Mouse (Mus musculus) limb, embryonic 14.5 days (tissue): ENCODE results near the gene Rnf220. TPM values are rescaled to one million over a fixed set of nuclear protein-coding genes. Genes with fewer than 3 reads are reported as not detected.

Experiments used
- ATAC-seq: fragments of 200-750 bp; cut with Nextera tagmentation; 2 replicates; pipeline ENCODE4 v1.8.0; 2017; ENCODE audit warnings: low read depth, moderate number of reproducible peaks, moderate TSS enrichment; ENCODE audit not compliant: low FRiP score
- DNase-seq: peaks from one replicate; pipeline ENCODE4 v3.0.0-alpha.2; 2015; ENCODE audit warnings: low spot score
- H3K27ac ChIP-seq: fragments of 300-500 bp; sonication (generic); replicated peaks from 2 replicates; pipeline ENCODE4 v1.5.1; 2014; ENCODE audit warnings: low read depth, mild to moderate bottlenecking, low read length, moderate library complexity, mixed read lengths
- H3K27me3 ChIP-seq: fragments of 300-500 bp; sonication (generic); 2 replicates; pipeline ENCODE4 v1.6.1; 2014; ENCODE audit warnings: low read length, mixed read lengths; ENCODE audit not compliant: control insufficient read depth, insufficient read depth
- H3K36me3 ChIP-seq: fragments of 300-500 bp; sonication (generic); 2 replicates; pipeline ENCODE4 v1.6.1; 2014; ENCODE audit warnings: mild to moderate bottlenecking, low read length, moderate library complexity, mixed read lengths; ENCODE audit not compliant: control insufficient read depth, insufficient read depth
- H3K4me1 ChIP-seq: fragments of 300-500 bp; sonication (generic); 2 replicates; pipeline ENCODE4 v1.6.1; 2014; ENCODE audit warnings: antibody characterized with exemption, low read length, mixed read lengths; ENCODE audit not compliant: control insufficient read depth, insufficient read depth
- H3K4me2 ChIP-seq: fragments of 300-500 bp; sonication (generic); replicated peaks from 2 replicates; pipeline ENCODE4 v1.6.1; 2014; ENCODE audit warnings: low read depth, mild to moderate bottlenecking, low read length, moderate library complexity; ENCODE audit not compliant: severe bottlenecking
- H3K4me3 ChIP-seq: fragments of 300-500 bp; sonication (generic); replicated peaks from 2 replicates; pipeline ENCODE4 v1.5.1; 2014; ENCODE audit warnings: low read length
- H3K9ac ChIP-seq: fragments of 300-500 bp; sonication (generic); 2 replicates; pipeline ENCODE4 v1.6.1; 2014; ENCODE audit warnings: mild to moderate bottlenecking, low read depth, low read length, moderate library complexity; ENCODE audit not compliant: severe bottlenecking
- H3K9me3 ChIP-seq: fragments of 300-500 bp; sonication (generic); 2 replicates; pipeline ENCODE4 v1.6.1; 2016; ENCODE audit warnings: low read length; ENCODE audit not compliant: control insufficient read depth
- POLR2A ChIP-seq: fragments of 200-500 bp; IDR thresholded peaks from 2 replicates; pipeline ENCODE4 v1.8.0; 2012; ENCODE audit warnings: inconsistent platforms, mild to moderate bottlenecking, moderate library complexity, borderline replicate concordance; ENCODE audit not compliant: insufficient read depth, insufficient read length; ENCODE audit errors: extremely low read depth
- WGBS: fragments of 180-500 bp; shearing (Covaris S2); extraction: QIAGEN DNeasy Blood & Tissue Kit; methylation state at CpG from one replicate; pipeline ENCODE4 v1.1.7; 2014; 5-methylcytosine and 5-hydroxymethylcytosine counted together
- polyA plus RNA-seq, 2 experiments: library from polyadenylated mRNA; depleted of rRNA in 1 of 2; stranded (reverse) in 1 of 2; unstranded in 1 of 2; fragments of >200 nt; fragmentation: Nextera tagmentation in 1 of 2; extraction: Ambion mirVana in 1 of 2; gene quantifications; 2 replicates each; pipeline versions ENCODE4 v1.2.1 to v1.2.3; 2012 to 2014

The Rnf220 gene
- polyA plus RNA-seq, 2 experiments = 72.8 to 126 TPM

GRCm38 (mm10) chr4:117254672-117255071, 242.2 kb downstream of the Rnf220 start:
- Histone ChIP-seq H3K36me3 (no peaks in the 10 kb centered on the region), H3K4me1 (peaks cover 14% of the 10 kb centered on the region), H3K27ac (no peak overlapping the region), H3K4me3 (no peak overlapping the region), H3K9me3 (no peaks in the 10 kb centered on the region), H3K4me2 (no peak overlapping the region), H3K27me3 (no peaks in the 10 kb centered on the region), H3K9ac (no peak overlapping the region)
- DNase-seq (no peak), ATAC-seq (no peak)
- no peak for TF ChIP-seq POLR2A
- 53% methylated on average over 6 of the region's 6 CpGs for WGBS

GRCm38 (mm10) chr4:117254017-117254627, 242.7 kb downstream of the Rnf220 start:
- Histone ChIP-seq H3K27ac (no peak overlapping the region), H3K9ac (no peak overlapping the region), H3K36me3 (no peaks in the 10 kb centered on the region), H3K9me3 (no peaks in the 10 kb centered on the region), H3K4me2 (no peak overlapping the region), H3K4me1 (peaks cover 14% of the 10 kb centered on the region), H3K27me3 (no peaks in the 10 kb centered on the region), H3K4me3 (no peak overlapping the region)
- DNase-seq (no peak), ATAC-seq (no peak)
- 66% methylated on average over 5 of the region's 5 CpGs for WGBS
- TF ChIP-seq POLR2A = no peak

GRCm38 (mm10) chr4:117253218-117254016, 243.4 kb downstream of the Rnf220 start:
- Histone ChIP-seq H3K4me3 (no peak overlapping the region), H3K27ac (peak overlapping the region; percentile 38; the same call in 1 of the 2 replicates), H3K9ac (no peak overlapping the region), H3K27me3 (no peaks in the 10 kb centered on the region), H3K4me1 (peaks cover 14% of the 10 kb centered on the region), H3K9me3 (no peaks in the 10 kb centered on the region), H3K4me2 (no peak overlapping the region), H3K36me3 (no peaks in the 10 kb centered on the region)
- TF ChIP-seq POLR2A = no peak
- DNase-seq (no peak), ATAC-seq (no peak)
- WGBS = 55% methylated on average over 12 of the region's 12 CpGs

DNA sequence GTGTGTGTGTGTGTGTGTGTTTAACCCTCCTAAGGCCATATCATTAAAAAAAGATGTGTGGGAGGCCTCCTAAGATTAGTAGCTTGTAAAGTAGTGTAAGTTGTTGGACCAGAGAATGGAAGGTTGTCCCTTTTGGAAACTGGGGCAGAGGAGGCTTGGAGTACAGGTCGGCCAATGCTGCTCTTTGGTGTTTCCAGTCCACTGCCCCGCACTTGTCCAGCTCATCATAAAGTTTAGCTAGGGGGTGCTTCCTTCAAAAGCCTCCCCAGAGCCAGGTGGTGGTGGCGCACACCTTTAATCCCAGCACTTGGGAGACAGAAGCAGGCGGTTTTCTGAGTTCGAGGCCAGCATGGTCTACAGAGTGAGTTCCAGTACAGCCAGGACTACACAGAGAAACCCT, 244.1 kb downstream of the Rnf220 start:
- peak overlapping the region; percentile 69 for H3K4me2 ChIP-seq
- no peaks in the 10 kb centered on the region for H3K36me3 ChIP-seq
- H3K9ac ChIP-seq = peak overlapping the region; percentile 66
- H3K27me3 ChIP-seq = no peaks in the 10 kb centered on the region
- H3K9me3 ChIP-seq = no peaks in the 10 kb centered on the region
- TF ChIP-seq POLR2A = no peak
- H3K27ac ChIP-seq = peak overlapping the region; percentile 84; the same call in 1 of the 2 replicates
- no peak for DNase-seq
- peaks cover 14% of the 10 kb centered on the region for H3K4me1 ChIP-seq
- peak overlapping the region; percentile 66 for H3K4me3 ChIP-seq
- ATAC-seq = no peak
- WGBS = 84% methylated on average over 5 of the region's 5 CpGs

- H3K4me1 ChIP-seq = peaks cover 14% of the 10 kb centered on the region
- H3K4me2 ChIP-seq = peak overlapping the region; percentile 69
- peak overlapping the region; percentile 84 for H3K27ac ChIP-seq
- H3K27me3 ChIP-seq = no peaks in the 10 kb centered on the region
- no peaks in the 10 kb centered on the region for H3K9me3 ChIP-seq
- ATAC-seq (peak; percentile 28), DNase-seq (peak; percentile 44)
- H3K9ac ChIP-seq = peak overlapping the region; percentile 66
- H3K36me3 ChIP-seq = no peaks in the 10 kb centered on the region
- peak overlapping the region; percentile 66 for H3K4me3 ChIP-seq
- TF ChIP-seq POLR2A = no peak
- WGBS = 7% methylated on average over 5 of the region's 5 CpGs
Measured at GRCm38 (mm10) chr4:117252351-117252750, 244.5 kb downstream of the Rnf220 start.
